Mouse (Mus musculus): ENCODE measurements around the gene Ubr1.
A peak's percentile ranks its signal among the peaks of the same experiment; 100 is the strongest.

Gene Ubr1

DNA sequence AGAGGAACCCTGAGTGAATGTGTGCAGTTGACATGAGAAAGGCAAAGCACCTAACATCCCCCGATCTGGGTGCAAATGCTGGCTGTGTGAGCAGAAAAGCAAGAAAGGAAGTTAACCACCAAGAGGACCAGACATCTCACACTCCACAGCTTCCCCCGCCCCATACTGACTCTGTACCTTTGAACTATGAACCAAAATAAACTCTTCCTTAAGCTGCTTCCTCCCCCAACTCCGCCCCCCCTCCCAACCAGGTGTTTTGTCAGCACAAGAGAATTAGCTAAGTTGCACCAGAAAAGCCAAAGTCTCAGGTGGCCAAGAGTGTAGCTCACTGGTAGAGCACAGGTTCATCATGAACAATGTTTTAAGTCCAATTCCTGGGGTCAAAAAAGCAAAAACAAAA lies 117.4 kb downstream of the Ubr1 start:
- no peak for DNase-seq (ENCODE audit: low spot score in 2 of 2)

DNA sequence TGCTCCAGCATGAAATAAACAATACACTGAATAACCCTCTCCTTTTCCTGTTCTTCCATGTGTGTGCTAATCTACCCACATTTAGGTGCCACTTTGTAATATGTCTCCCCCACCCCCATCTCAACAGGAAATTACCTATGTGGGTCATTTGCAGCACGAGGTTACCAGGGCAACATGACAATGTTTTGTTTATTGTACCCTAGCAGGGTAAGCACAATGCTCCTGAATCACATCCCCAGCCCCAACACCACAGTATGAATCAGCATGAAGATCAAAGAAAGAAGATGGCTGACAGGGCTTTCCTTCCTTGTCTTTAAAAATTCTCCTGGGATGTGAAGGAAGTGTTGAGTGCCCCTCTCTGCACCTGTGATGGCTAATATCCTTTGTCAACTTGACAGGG lies 117.9 kb downstream of the Ubr1 start:
- DNase-seq (ENCODE audit: low spot score in 2 of 2), result no peak

DNA sequence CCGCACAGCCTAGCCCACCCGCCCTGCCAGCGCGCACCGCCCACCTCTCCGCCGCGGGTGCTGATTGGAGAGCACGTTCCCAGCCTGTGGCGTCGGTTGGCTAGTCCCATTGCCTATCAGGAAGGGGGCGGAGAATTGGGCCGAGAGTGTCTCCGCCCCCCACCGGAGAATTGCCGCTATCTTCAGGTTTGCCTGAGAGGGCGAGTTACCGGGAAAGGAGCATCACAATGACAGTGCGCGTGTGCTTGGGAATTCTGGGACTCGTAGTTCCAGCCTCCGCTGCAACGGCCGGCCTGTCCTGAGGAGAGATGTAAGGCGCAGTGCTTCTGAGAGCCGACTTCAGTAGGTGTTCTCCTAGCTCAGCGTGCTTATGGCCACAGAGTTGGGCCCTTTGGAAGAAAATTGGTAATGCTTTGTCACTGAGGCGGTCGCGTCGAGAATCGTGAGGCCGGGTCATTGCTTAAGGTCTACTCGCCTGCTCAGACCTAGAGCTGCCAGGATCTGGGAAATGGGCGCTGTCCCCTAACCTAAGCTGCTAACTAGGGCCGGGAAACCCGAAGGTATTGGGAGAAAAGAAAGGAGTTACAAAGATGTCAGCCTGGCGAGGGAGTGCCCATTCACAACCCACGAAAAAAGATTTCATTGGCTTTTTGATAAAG lies 120.0 kb downstream of the Ubr1 start, which contains the start of gene Ttbk2:
TSS of gene Ttbk2 (minus strand) at position 181 of the 659 bp plus-strand sequence.
- DNase-seq (ENCODE audit: low spot score in 2 of 2), result peak; percentile 96 to 97

DNA sequence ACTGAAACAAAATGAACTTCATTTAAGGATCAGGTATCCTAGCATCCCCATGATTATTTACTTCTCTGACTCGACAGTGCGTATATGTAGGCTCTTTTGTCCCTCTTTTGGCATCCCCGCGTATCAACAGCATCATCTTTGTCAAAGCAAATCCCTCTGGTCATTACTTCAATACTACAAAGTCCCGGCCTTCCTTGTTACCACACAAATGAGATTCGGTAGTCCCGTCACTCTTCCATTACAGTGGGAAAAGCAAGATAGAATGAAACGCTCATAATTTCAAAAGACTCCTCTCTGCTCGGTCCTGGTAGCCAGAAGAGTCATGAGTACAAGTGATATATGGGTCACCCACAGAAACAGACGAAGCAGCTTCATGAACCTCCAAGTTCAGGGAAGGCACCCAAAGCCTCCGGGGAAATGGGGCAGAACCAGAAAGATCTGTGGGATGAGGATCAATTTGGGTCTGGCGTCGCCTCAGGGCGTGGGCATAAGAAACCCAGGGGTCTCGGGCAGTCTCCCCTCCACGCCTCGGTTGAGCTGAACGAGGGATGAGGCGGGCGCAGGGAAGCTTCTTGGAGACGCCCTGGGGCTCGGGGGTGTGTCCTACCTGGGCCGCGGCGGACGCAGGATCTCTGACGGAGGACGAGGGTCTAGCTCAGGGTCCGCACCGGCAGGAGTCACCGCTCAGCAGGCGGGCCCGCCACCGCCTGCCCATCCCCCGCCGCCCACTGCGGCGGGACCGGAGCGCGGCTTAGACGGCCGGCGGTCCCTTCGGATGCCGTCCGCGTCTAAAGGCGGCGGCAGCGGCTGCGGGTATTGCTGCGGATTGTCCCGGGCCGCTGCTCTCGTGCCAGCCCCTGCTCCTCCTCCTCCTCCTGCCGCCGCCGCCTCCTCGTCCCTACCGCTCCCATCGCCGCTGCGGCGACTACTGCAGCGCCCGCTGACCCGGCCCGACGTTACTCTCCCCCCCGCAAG lies 120.8 kb downstream of the Ubr1 start, which contains the start of gene Cdan1:
TSS of gene Cdan1 (minus strand) at position 680 of the 975 bp plus-strand sequence.
- peak in 1 of 2 experiments; percentile 39 for DNase-seq (ENCODE audit: low spot score in 2 of 2)

DNA sequence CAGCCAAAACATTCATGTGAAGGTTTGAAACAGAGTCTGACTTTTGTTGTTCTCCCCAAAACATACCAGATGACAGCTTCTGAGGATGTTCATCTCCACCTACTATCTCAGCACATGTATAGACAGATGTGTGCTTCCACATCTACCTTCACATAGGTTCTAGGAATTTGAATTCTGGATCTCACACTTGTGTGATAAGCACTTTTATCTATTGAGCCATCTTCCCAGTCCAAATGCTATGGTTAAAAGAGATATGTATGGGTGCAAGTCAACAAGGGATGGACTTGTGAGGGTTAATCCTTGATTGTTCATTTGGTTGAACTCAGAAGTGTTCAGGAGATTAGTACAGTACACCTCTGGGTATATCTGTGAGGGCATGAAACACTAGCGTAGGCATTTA lies 125.2 kb downstream of the Ubr1 start:
- no peak for DNase-seq (ENCODE audit: low spot score in 2 of 2)

DNA sequence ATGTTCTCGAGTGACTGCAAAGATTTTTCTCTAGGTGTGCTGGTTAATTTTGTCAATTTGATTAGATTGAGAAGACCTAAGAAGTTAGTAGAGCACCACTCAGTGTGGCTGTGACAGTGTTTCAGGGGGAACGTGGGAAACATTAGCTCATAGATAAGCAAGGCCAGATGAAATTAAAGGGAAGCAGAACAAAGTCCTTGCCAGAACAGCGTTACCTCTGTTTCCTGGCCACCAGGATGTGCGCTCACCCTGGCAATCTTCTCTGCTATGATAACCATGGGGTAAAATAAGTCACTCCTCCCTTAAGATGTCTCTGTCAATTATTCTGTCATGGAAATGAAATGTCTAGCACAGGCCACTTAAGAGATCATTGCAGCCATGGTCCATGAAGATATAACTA lies 126.5 kb downstream of the Ubr1 start:
- no peak for DNase-seq (ENCODE audit: low spot score in 2 of 2)

DNA sequence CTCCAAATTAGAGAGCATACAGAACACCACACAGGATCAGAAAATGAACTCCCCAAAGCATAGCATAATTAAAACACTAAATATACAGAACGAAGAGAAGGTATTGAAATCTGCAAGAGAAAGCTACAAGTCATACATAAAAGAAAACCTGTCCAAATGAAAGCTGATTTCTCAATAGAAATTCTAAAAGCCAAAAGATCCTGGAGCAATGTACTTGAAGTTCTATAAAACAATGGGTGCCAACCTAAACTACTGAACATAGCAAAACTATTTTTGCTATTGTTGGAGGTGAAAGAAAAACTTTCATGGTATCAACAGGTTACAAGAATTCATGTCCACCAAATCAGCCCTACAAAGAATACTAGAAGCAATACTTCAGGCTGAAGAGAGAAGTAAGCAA lies 129.3 kb downstream of the Ubr1 start:
- DNase-seq (ENCODE audit: low spot score in 2 of 2), result no peak

DNA sequence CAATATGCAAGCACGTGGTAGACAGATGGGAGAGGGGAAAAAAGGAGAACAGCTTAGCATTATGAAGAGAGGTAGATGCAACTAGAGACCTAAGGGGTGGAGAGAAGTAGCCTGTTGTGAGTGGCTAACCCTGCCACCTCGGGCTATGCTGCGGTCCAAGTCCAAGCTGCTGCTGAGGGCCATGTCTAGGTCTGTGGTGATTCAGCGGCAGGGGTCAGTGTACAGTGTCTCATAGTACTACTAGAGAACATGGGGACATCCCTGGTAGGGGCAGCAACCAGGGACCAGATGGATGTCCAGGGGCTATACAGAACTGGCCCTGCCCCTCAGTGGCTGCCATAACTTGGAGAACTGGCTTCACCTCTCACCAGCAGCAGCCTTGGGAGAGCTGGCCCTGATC lies 135.3 kb downstream of the Ubr1 start:
- DNase-seq (ENCODE audit: low spot score in 2 of 2), result no peak

DNA sequence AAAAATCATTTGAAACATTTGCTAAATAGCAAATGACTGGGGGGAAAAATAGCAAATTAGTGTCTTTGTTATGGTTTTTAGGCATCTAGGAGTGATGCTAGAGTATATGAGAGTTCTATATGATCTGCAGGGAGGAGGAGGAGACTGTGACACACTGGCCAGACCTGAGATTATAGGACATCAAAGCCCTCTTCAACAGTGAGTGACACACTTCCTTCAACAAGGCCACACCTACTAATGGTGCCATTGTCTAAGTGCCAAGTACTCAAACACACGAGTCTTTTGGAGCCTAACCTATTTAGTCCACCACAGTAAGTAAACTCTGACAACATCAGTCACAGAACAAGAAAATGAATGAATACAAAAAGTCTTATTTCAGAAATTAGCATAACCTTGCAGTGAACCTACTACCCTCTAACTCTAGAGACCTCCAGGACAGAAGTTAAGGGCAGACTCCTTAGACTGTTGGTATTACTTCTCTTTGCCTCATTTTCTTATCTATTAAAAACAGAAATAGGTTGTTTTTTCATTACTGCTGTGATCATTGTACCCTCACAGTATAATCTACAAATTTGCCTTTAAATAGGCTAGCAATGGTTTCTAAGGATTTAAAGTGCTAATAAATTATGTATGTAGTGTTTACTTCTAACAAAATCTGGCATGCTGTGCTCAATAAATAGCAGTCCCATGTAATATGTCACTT lies 143.4 kb downstream of the Ubr1 start:
- DNase-seq (ENCODE audit: low spot score in 2 of 2), result no peak

Data from urinary bladder, postnatal 4 days (tissue).